Mouse (Mus musculus) limb, embryonic 11.5 days (tissue): ENCODE results near the gene Map2k4. TPM values are rescaled to one million over a fixed set of nuclear protein-coding genes. Genes with fewer than 3 reads are reported as not detected.

ENCODE experiments used
- ATAC-seq: fragments of 200-750 bp; cut with Nextera tagmentation; 2 replicates; pipeline ENCODE4 v1.8.0; 2017; ENCODE audit warnings: low read depth; ENCODE audit not compliant: insufficient number of reproducible peaks, low FRiP score, low TSS enrichment
- DNase-seq: peaks from one replicate; pipeline ENCODE4 v3.0.0-alpha.2; 2015; ENCODE audit warnings: low spot score
- H3K27ac ChIP-seq: fragments of 300-500 bp; sonication (generic); replicated peaks from 2 replicates; pipeline ENCODE4 v1.5.1; 2014; ENCODE audit warnings: low read depth, mild to moderate bottlenecking, low read length
- H3K27me3 ChIP-seq: fragments of 300-500 bp; sonication (generic); 2 replicates; pipeline ENCODE4 v1.6.1; 2014; ENCODE audit warnings: mild to moderate bottlenecking, low read length, mixed read lengths; ENCODE audit not compliant: control insufficient read depth, insufficient read depth
- H3K36me3 ChIP-seq: fragments of 300-500 bp; sonication (generic); 2 replicates; pipeline ENCODE4 v1.6.1; 2014; ENCODE audit warnings: mild to moderate bottlenecking, low read length, moderate library complexity, mixed read lengths; ENCODE audit not compliant: control insufficient read depth, insufficient read depth
- H3K4me1 ChIP-seq: fragments of 300-500 bp; sonication (generic); 2 replicates; pipeline ENCODE4 v1.6.1; 2014; ENCODE audit warnings: low read length, mixed read lengths; ENCODE audit not compliant: control insufficient read depth, insufficient read depth
- H3K4me2 ChIP-seq: fragments of 300-500 bp; sonication (generic); 2 replicates; pipeline ENCODE4 v1.6.1; 2014; ENCODE audit warnings: low read depth, mild to moderate bottlenecking, moderate library complexity; ENCODE audit not compliant: severe bottlenecking
- H3K4me3 ChIP-seq: fragments of 300-500 bp; sonication (generic); 2 replicates; pipeline ENCODE4 v1.5.1; 2014; ENCODE audit warnings: low read depth, low read length
- H3K9ac ChIP-seq: fragments of 300-500 bp; sonication (generic); 2 replicates; pipeline ENCODE4 v1.6.1; 2014; ENCODE audit warnings: mild to moderate bottlenecking, low read length
- H3K9me3 ChIP-seq: fragments of 300-500 bp; sonication (generic); 2 replicates; pipeline ENCODE4 v1.6.1; 2016; ENCODE audit warnings: low read length; ENCODE audit not compliant: control insufficient read depth
- WGBS: fragments of 180-500 bp; shearing (Covaris S2); extraction: QIAGEN DNeasy Blood & Tissue Kit; methylation state at CpG from one replicate; pipeline ENCODE4 v1.1.7; 2014; 5-methylcytosine and 5-hydroxymethylcytosine counted together
- polyA plus RNA-seq: library from polyadenylated mRNA; unstranded; fragments of >200 nt; fragmentation: Nextera tagmentation; extraction: Ambion mirVana; gene quantifications from 2 replicates; pipeline ENCODE4 v1.2.1, GENCODE M21; 2014

The Map2k4 gene
- polyA plus RNA-seq, 1 experiment from 2014 or later = 86.6 TPM

- H3K27ac ChIP-seq = no peak overlapping the region
- H3K4me2 ChIP-seq = no peak overlapping the region
- no peaks in the 10 kb centered on the region for H3K27me3 ChIP-seq
- no peaks in the 10 kb centered on the region for H3K9me3 ChIP-seq
- H3K36me3 ChIP-seq = no peaks in the 10 kb centered on the region
- no peak overlapping the region for H3K9ac ChIP-seq
- 85% methylated on average over 5 of the region's 5 CpGs for WGBS
- ATAC-seq (no peak), DNase-seq (no peak)
- H3K4me1 ChIP-seq = no peaks in the 10 kb centered on the region
- no peak overlapping the region for H3K4me3 ChIP-seq
Measured at GRCm38 (mm10) chr11:65740811-65741210, 47.3 kb downstream of the Map2k4 start.

GRCm38 (mm10) chr11:65740390-65740789 is 47.7 kb downstream of the Map2k4 start:
- no peak for DNase-seq
- Histone ChIP-seq H3K27ac (no peak overlapping the region), H3K36me3 (no peaks in the 10 kb centered on the region), H3K9me3 (no peaks in the 10 kb centered on the region), H3K4me2 (no peak overlapping the region), H3K4me1 (no peaks in the 10 kb centered on the region), H3K27me3 (no peaks in the 10 kb centered on the region), H3K9ac (no peak overlapping the region), H3K4me3 (no peak overlapping the region)
- 85% methylated on average over 2 of the region's 2 CpGs for WGBS
- ATAC-seq = no peak

- Histone ChIP-seq H3K4me1 (no peaks in the 10 kb centered on the region), H3K36me3 (no peaks in the 10 kb centered on the region), H3K27ac (no peak overlapping the region), H3K4me3 (no peak overlapping the region), H3K27me3 (no peaks in the 10 kb centered on the region), H3K9me3 (no peaks in the 10 kb centered on the region), H3K9ac (no peak overlapping the region), H3K4me2 (no peak overlapping the region)
- no peak for ATAC-seq
- no peak for DNase-seq
Measured at GRCm38 (mm10) chr11:65739880-65740279, 48.2 kb downstream of the Map2k4 start.

- no peak for ATAC-seq
- 82% methylated on average over 7 of the region's 7 CpGs for WGBS
Measured at GRCm38 (mm10) chr11:65734656-65735055, 53.4 kb downstream of the Map2k4 start.

GRCm38 (mm10) chr11:65729623-65730217 is 58.4 kb downstream of the Map2k4 start:
- WGBS = 90% methylated on average over 6 of the region's 6 CpGs

More at GRCm38 (mm10) chr11:65734656-65735055, 53.4 kb downstream of the Map2k4 start:
- H3K4me1 ChIP-seq = no peaks in the 10 kb centered on the region
- H3K27me3 ChIP-seq = no peaks in the 10 kb centered on the region
- no peaks in the 10 kb centered on the region for H3K9me3 ChIP-seq
- no peak overlapping the region for H3K4me2 ChIP-seq
- peaks cover 4% of the 10 kb centered on the region; the same call in 1 of the 2 replicates for H3K36me3 ChIP-seq
- no peak overlapping the region for H3K9ac ChIP-seq
- DNase-seq = no peak
- no peak overlapping the region for H3K27ac ChIP-seq
- H3K4me3 ChIP-seq = no peak overlapping the region

GRCm38 (mm10) chr11:65728906-65729305 is 59.2 kb downstream of the Map2k4 start:
- no peak overlapping the region for H3K4me2 ChIP-seq
- no peak overlapping the region for H3K4me3 ChIP-seq
- DNase-seq = no peak
- no peak overlapping the region for H3K27ac ChIP-seq
- H3K27me3 ChIP-seq = no peaks in the 10 kb centered on the region
- peaks cover 4% of the 10 kb centered on the region; the same call in 1 of the 2 replicates for H3K36me3 ChIP-seq
- no peaks in the 10 kb centered on the region for H3K9me3 ChIP-seq
- ATAC-seq = no peak
- 93% methylated on average over 4 of the region's 4 CpGs for WGBS
- H3K4me1 ChIP-seq = no peaks in the 10 kb centered on the region
- H3K9ac ChIP-seq = no peak overlapping the region

More at GRCm38 (mm10) chr11:65729623-65730217, 58.4 kb downstream of the Map2k4 start:
- no peak overlapping the region for H3K4me3 ChIP-seq
- no peak overlapping the region for H3K4me2 ChIP-seq
- peaks cover 4% of the 10 kb centered on the region; the same call in 1 of the 2 replicates for H3K36me3 ChIP-seq
- no peaks in the 10 kb centered on the region for H3K9me3 ChIP-seq
- no peaks in the 10 kb centered on the region for H3K4me1 ChIP-seq
- DNase-seq = no peak
- no peak for ATAC-seq
- no peaks in the 10 kb centered on the region for H3K27me3 ChIP-seq
- H3K27ac ChIP-seq = no peak overlapping the region
- H3K9ac ChIP-seq = no peak overlapping the region

- ATAC-seq (no peak), DNase-seq (no peak)
- Histone ChIP-seq H3K9me3 (no peaks in the 10 kb centered on the region), H3K36me3 (no peaks in the 10 kb centered on the region), H3K4me1 (no peaks in the 10 kb centered on the region), H3K4me3 (no peak overlapping the region), H3K4me2 (no peak overlapping the region), H3K27me3 (no peaks in the 10 kb centered on the region), H3K27ac (no peak overlapping the region), H3K9ac (no peak overlapping the region)
- 87% methylated on average over 2 of the region's 2 CpGs for WGBS
Measured at GRCm38 (mm10) chr11:65723715-65724114, 64.4 kb downstream of the Map2k4 start.

- H3K9me3 ChIP-seq = no peaks in the 10 kb centered on the region
- no peaks in the 10 kb centered on the region for H3K36me3 ChIP-seq
- no peaks in the 10 kb centered on the region for H3K27me3 ChIP-seq
- H3K4me1 ChIP-seq = no peaks in the 10 kb centered on the region
- no peak overlapping the region for H3K9ac ChIP-seq
- no peak for DNase-seq
- H3K4me3 ChIP-seq = no peak overlapping the region
- no peak for ATAC-seq
- H3K27ac ChIP-seq = no peak overlapping the region
- H3K4me2 ChIP-seq = no peak overlapping the region
- 93% methylated on average over 3 of the region's 3 CpGs for WGBS
Measured at GRCm38 (mm10) chr11:65721615-65722014, 66.5 kb downstream of the Map2k4 start.

GRCm38 (mm10) chr11:65719960-65720359 is 68.1 kb downstream of the Map2k4 start:
- Histone ChIP-seq H3K4me2 (no peak overlapping the region), H3K9ac (no peak overlapping the region), H3K4me1 (no peaks in the 10 kb centered on the region), H3K36me3 (no peaks in the 10 kb centered on the region), H3K27ac (no peak overlapping the region), H3K4me3 (no peak overlapping the region), H3K9me3 (no peaks in the 10 kb centered on the region), H3K27me3 (no peaks in the 10 kb centered on the region)
- DNase-seq (no peak), ATAC-seq (no peak)
- 77% methylated on average over 1 of the region's 1 CpGs for WGBS
